Mouse (Mus musculus) layer of hippocampus, postnatal 36 days (tissue): Measurements from ENCODE around the gene Ndufb6. TPM values are rescaled to one million over a fixed set of nuclear protein-coding genes. Genes with fewer than 3 reads are reported as not detected.

Source experiments
- DNase-seq, 2 experiments: peaks; one replicate each; pipeline ENCODE4 v3.0.0; 2022
- total RNA-seq, 2 experiments: library from RNA; stranded (reverse); gene quantifications; 2 replicates each; pipeline ENCODE4 v1.2.3; 2021

Ndufb6 gene
- total RNA-seq, 2 experiments from 2014 or later, result 171 to 194 TPM

DNA sequence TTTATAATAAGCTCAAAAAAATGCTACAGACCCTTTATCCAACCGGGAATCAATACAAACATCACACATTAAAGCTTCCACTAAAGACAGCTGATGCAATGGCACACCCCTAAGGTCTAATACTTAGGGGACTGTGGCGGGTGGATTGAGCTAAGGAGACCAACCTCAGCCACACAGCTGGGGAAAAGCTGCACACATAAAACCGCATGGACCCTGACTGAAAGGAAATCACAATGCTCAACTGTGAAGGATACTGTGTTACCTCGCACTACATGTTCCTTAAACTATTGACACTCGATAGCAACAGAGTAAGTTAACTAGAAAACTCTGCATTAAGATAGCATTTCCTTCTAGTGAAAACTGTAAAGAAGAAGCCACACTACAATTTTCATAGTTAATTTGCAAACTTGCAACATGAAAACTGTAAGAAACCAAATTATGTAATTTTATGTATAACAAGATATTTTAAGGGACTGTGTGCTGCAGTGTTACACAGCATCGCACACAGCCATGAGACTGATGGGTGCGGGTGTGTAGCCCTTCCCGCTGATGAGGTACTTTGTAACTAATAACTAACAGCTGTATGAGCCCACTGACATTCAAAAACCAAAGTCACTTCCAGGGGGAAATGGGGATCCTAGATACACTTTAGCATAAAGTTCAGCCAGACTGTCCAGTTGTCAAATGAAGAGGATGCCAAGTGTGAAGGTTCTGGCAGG is 24.7 kb downstream of the Ndufb6 start:
- no peak for DNase-seq

GRCm38 (mm10) chr4:40253766-40254165 is 25.5 kb downstream of the Ndufb6 start:
- no peak for DNase-seq

- DNase-seq, result no peak
Measured at GRCm38 (mm10) chr4:40250984-40251383, 28.2 kb downstream of the Ndufb6 start.

- no peak for DNase-seq
Measured at GRCm38 (mm10) chr4:40244035-40244434, 35.2 kb downstream of the Ndufb6 start.

DNA sequence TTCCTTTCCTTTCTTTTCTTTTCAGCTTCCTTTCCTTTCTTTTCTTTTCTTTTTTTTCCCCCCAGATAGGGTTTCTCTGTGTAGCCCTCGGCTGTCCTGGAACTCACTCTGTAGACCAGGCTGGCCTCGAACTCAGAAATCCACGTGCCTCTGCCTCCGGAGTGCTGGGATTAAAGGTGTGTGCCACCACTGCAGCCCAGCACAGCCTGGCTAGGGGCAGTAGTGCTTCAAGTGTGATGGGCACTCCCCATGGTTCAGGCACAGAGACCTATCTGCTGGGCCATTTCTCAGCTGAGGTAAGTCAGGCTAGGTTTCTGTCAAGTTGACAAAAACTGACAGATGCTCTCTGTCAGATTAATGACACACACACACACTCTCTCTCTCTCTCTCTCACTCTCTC is 36.2 kb downstream of the Ndufb6 start:
- DNase-seq, result no peak

- DNase-seq, result no peak
Measured at GRCm38 (mm10) chr4:40241928-40242327, 37.3 kb downstream of the Ndufb6 start.

GRCm38 (mm10) chr4:40240272-40240744 is 38.9 kb downstream of the Ndufb6 start:
- DNase-seq, result no peak

- no peak for DNase-seq
Measured at GRCm38 (mm10) chr4:40239409-40240271, 39.6 kb downstream of the Ndufb6 start, which contains the start of gene Ddx58. TSS of gene Ddx58 (minus strand) at chr4:40239828.

DNA sequence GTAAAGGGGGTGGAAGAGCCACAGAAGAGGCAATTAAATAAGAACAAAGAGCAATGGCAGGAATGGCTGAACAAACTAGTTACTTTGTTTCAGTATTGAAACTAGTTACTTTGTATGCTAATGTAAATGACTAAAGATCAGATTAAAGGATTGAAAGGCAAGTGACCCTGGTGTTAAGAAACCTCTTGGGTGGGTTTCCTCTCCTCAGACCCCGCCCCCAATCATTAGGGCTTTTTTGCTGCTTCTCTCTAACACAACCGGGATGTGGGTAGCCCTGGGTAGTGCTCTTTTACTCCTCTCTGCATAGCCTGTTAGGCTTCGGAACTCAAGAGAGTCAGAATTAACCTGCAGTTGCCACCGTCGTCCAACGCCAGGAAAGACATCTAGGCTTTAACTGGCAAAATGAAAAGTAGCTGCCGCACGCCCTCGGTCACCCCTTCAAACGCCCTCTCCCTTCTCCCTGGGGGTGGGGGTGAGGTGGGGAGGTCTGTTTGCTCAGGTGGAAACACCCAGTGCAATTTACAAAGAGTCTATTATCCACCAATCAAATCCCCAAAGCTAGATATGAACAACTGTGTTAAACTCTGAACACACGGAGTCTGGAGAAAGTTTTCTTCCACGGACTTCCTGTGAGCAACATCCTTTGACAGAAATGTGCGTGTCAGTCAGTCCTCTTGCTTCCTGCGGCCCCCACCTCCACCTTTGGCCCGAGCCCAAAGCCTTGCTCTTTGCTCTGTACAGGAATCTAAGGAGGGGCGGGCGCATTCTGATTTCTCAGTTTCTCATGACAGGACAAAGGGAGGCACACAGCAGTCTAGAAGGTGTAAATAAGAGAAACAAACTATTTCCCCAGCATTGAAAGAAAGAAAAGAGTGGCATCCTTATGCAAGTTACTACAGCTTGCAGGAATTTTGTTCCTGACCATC is 40.5 kb downstream of the Ndufb6 start:
- no peak for DNase-seq

GRCm38 (mm10) chr4:40236829-40237228 is 42.4 kb downstream of the Ndufb6 start:
- no peak for DNase-seq

GRCm38 (mm10) chr4:40234256-40234655 is 45.0 kb downstream of the Ndufb6 start:
- DNase-seq, result no peak

DNA sequence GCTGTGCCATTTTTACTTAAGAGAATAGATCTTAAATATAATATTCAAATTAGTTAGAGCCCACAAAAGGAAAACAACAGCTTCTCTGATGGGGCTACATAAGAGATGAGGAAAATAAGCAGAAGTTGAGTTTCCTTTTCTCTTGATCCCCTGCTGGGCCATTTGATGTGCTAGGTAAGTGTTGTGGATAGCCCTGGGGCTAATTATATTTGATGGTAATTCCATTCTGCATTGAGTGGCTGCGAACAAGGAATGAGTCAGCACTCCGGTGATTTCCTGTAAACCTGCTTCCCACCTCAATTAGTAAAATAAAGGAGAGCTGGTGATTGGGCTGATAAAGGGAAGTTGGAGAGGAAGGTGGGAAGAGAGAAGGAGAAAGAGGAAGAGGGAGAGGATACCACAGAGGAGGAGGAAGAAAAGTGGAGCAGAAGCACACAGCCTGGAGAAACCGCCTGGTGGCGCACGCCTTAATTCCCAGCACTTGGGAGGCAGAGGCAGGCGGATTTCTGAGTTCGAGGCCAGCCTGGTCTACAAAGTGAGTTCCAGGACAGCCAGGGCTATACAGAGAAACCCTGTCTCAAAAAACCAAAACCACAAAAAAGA is 46.1 kb downstream of the Ndufb6 start:
- DNase-seq, result no peak

DNA sequence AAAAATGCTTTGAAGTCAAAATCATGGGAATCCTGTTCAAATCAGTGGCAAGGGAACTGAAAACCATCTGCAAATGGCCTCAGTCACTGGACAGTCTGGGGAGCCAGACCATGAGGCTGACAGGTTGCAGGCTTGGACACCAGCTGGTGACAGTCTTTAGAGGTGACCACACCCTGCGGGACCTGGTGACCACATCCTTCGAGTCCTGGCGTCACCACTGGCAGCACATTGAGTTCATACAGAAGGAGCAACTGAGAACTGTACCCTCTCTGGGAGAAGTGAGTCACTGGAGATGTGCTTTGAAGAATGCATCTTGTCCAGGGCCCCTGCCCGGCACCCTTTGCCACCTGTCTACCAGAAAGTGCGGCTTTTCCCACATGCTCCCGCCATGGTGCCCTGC is 49.5 kb downstream of the Ndufb6 start:
- no peak for DNase-seq

DNA sequence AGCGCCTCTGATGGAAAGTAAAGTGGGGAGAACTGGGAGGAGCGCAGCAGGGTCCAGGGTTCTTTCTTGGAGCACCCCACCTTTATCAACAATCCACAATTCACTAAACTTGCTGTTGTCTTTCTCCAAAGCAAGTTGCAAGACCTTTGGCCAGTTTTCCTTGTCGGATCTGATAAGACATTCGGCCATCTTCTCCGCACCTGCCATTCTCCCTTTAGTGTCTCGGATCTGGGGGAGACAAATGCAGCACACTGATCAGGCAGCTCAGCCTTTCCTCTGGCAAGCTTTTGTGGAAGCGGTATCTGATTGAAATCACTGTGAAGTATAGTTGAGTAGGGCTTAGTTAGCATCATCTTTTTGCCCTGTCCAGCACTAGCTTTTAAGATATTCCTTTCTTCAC is 51.3 kb downstream of the Ndufb6 start:
- DNase-seq, result no peak

GRCm38 (mm10) chr4:40227131-40227530 is 52.1 kb downstream of the Ndufb6 start:
- no peak for DNase-seq

DNA sequence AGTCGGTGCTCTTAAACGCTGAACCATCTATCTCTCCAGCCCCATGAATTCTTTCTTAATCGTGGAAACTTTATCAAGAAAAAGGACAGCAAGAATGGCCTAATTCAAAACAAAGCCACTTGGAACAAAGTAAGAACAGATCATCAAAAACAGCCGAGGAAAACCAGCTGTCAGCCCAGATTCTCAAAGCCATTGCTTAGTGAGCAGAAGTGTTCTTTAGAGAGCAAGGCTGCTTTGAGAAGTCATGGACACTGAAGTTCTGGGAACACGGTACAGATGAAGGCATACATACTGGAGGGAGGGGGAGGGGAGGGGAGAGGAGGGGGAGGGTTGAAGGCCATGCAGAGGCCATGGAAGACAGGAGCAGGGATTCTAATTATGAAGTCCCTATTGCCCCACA is 53.1 kb downstream of the Ndufb6 start:
- no peak for DNase-seq

- no peak for DNase-seq
Measured at GRCm38 (mm10) chr4:40221876-40222585, 57.2 kb downstream of the Ndufb6 start.

- DNase-seq, result no peak
Measured at GRCm38 (mm10) chr4:40221004-40221760, 58.0 kb downstream of the Ndufb6 start.
